Mouse (Mus musculus): Measurements from ENCODE around the gene Rundc1.
"Not testable (repeated sequence)": the region's sequence is repeated elsewhere in the genome, so short reads cannot be mapped to it uniquely, and the experiment has no call there.

Gene Rundc1

GRCm38 (mm10) chr11:101467477-101468262 is 42.8 kb downstream of the Rundc1 start:
- DNase-seq (ENCODE audit: low spot score), result peak; percentile 65

GRCm38 (mm10) chr11:101468263-101468688 is 43.4 kb downstream of the Rundc1 start:
- DNase-seq (ENCODE audit: low spot score), result no peak

GRCm38 (mm10) chr11:101468731-101469130 is 43.8 kb downstream of the Rundc1 start:
- no peak for DNase-seq (ENCODE audit: low spot score)

GRCm38 (mm10) chr11:101469155-101469554 is 44.3 kb downstream of the Rundc1 start:
- no peak for DNase-seq (ENCODE audit: low spot score)

GRCm38 (mm10) chr11:101470206-101470605 is 45.3 kb downstream of the Rundc1 start:
- DNase-seq (ENCODE audit: low spot score), result no peak

- DNase-seq (ENCODE audit: low spot score), result no peak
Measured at GRCm38 (mm10) chr11:101471926-101472325, 47.0 kb downstream of the Rundc1 start.

GRCm38 (mm10) chr11:101472336-101472735 is 47.5 kb downstream of the Rundc1 start:
- DNase-seq (ENCODE audit: low spot score), result no peak

GRCm38 (mm10) chr11:101473686-101474085 is 48.8 kb downstream of the Rundc1 start:
- not testable (repeated sequence) for DNase-seq (ENCODE audit: low spot score)

GRCm38 (mm10) chr11:101474298-101474697 is 49.4 kb downstream of the Rundc1 start:
- no peak for DNase-seq (ENCODE audit: low spot score)

GRCm38 (mm10) chr11:101476361-101476760 is 51.5 kb downstream of the Rundc1 start:
- DNase-seq (ENCODE audit: low spot score), result not testable (repeated sequence)

- DNase-seq (ENCODE audit: low spot score), result no peak
Measured at GRCm38 (mm10) chr11:101477194-101477551, 52.3 kb downstream of the Rundc1 start.

- DNase-seq (ENCODE audit: low spot score), result no peak
Measured at GRCm38 (mm10) chr11:101477552-101478211, 52.8 kb downstream of the Rundc1 start.

- no peak for DNase-seq (ENCODE audit: low spot score)
Measured at GRCm38 (mm10) chr11:101479171-101479635, 54.3 kb downstream of the Rundc1 start.

GRCm38 (mm10) chr11:101480912-101481311 is 56.0 kb downstream of the Rundc1 start:
- DNase-seq (ENCODE audit: low spot score), result no peak

GRCm38 (mm10) chr11:101483804-101484203 is 58.9 kb downstream of the Rundc1 start:
- DNase-seq (ENCODE audit: low spot score), result no peak

- no peak for DNase-seq (ENCODE audit: low spot score)
Measured at GRCm38 (mm10) chr11:101484245-101484644, 59.4 kb downstream of the Rundc1 start.

- no peak for DNase-seq (ENCODE audit: low spot score)
Measured at GRCm38 (mm10) chr11:101484814-101485213, 59.9 kb downstream of the Rundc1 start.
